Mouse (Mus musculus): Measurements from ENCODE around the gene Hspa1a. TPM values are rescaled to one million over a fixed set of nuclear protein-coding genes. Genes with fewer than 3 reads are reported as not detected.
"Not testable (repeated sequence)": the region's sequence is repeated elsewhere in the genome, so short reads cannot be mapped to it uniquely, and the experiment has no call there.

The Hspa1a gene
- polyA plus RNA-seq, 1 experiment from 2014 or later: 0.94 TPM

DNA sequence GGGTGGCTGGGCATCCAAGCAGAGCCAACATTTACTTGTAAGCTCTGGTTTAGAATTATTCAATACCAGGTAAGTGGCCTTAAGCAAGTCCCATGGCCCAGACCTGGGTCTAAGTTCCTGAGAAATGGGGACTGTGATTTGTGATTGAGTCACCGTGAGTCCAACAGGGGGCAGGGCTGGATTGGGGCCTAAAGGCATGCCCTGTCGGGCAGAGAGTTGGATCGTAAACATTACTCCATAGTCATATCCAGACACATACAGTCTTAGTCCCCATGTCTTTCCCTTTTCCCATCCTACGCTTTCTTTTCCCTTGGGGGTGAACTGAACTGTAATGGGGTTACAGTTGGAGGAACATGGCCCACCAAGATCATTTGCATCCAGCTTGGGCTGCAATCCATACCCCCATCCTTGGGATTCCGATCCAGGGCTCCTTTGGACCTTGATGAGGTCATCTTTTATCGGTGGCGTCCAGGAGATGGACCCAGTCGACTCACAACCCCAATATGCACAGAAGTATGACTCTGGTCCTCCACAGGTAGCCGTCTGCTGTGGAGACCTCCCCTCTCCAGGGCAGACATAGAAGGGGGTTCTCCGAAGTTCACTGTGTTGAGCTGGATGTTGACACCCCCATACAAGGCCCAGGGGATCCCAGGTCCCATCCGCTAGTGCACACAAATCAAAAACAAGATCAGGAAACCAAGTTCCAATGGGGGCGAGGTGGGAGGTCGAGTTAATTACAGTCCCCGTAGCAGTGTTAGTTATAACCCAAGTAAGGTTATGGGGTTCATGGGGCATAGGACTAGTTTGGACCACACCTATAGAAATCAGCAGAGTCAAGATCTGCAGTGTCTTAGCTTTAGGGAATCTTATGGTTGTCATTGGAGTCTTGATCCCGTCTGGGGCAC, 26.8 kb upstream of the Hspa1a start:
- no peak for DNase-seq (ENCODE audit: extremely low spot score, low spot score)
- H3K4me1 ChIP-seq: peaks cover 67% of the 10 kb centered on the region
- WGBS: 96% methylated on average over 15 of the region's 15 CpGs
- H3K27ac ChIP-seq: peak overlapping the region; percentile 94
- 0 out of 2 replicates have a peak, but pooled peaks cover 2% of the 10 kb centered on the region for H3K9me3 ChIP-seq
- no peaks in the 10 kb centered on the region for H3K27me3 ChIP-seq (ENCODE audit: poor library complexity, severe bottlenecking)
- peaks cover 62% of the 10 kb centered on the region for H3K36me3 ChIP-seq (replicated peaks)
- H3K4me3 ChIP-seq: peak overlapping the region; percentile 74

DNA sequence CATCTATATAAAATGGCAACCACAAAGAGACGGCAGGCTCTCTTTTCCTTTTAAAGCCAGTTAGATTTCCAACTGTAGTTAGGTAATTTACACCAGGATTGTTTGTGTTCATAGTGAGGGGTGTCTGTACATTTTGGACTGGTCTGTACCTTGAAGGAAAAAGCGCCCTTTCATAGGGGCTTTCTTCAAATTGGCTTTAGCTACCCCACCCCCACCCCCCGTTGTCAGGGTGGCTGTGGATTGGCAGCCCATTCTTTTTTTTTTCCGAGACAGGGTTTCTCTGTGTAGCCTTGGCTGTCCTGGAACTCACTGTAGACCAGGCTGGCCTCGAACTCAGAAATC, 25.2 kb upstream of the Hspa1a start:
- Histone ChIP-seq H3K4me1 (peaks cover 51% of the 10 kb centered on the region), H3K4me3 (peak overlapping the region; percentile 3; the same call in 1 of the 2 replicates), H3K9me3 (0 out of 2 replicates have a peak, but pooled peaks cover 2% of the 10 kb centered on the region), H3K27ac (no peak overlapping the region), H3K36me3 (replicated peaks) (peaks cover 64% of the 10 kb centered on the region), H3K27me3 (ENCODE audit: poor library complexity, severe bottlenecking) (no peaks in the 10 kb centered on the region)
- no peak for DNase-seq (ENCODE audit: extremely low spot score, low spot score)
- 91% methylated on average over 5 of the region's 5 CpGs for WGBS

- peaks cover 46% of the 10 kb centered on the region for H3K4me1 ChIP-seq
- no peak for DNase-seq (ENCODE audit: extremely low spot score, low spot score)
- H3K9me3 ChIP-seq: 0 out of 2 replicates have a peak, but pooled peaks cover 2% of the 10 kb centered on the region
- peaks cover 69% of the 10 kb centered on the region for H3K36me3 ChIP-seq (replicated peaks)
- WGBS: 94% methylated on average over 13 of the region's 14 CpGs
- H3K27me3 ChIP-seq (ENCODE audit: poor library complexity, severe bottlenecking): no peaks in the 10 kb centered on the region
- no peak overlapping the region for H3K27ac ChIP-seq
- H3K4me3 ChIP-seq: peak overlapping the region; percentile 3; the same call in 1 of the 2 replicates
Measured at GRCm38 (mm10) chr17:34996411-34997141, 24.6 kb upstream of the Hspa1a start.

DNA sequence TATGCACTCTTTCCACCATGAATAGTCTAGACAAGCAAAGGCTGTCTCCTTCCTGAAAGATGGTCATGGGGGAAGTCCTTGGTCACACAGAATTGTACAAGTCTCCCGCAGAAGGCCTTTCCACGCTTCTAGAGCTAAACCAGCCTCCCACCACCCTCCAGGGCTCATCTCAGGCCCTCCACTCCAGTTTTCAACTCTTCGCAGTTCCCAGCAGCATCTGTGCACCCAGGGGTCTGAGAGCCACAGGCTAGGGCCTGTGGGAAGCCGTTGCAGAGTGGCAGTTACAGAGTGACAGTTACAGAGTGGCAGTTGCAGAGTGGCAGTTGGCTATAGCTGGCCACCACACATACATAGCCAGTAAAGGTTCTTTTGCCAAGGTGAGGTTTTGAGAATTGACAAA, 24.0 kb upstream of the Hspa1a start:
- not testable (repeated sequence) for H3K27ac ChIP-seq
- H3K36me3 ChIP-seq (replicated peaks): peaks cover 76% of the 10 kb centered on the region
- 94% methylated on average over 4 of the region's 4 CpGs for WGBS

DNA sequence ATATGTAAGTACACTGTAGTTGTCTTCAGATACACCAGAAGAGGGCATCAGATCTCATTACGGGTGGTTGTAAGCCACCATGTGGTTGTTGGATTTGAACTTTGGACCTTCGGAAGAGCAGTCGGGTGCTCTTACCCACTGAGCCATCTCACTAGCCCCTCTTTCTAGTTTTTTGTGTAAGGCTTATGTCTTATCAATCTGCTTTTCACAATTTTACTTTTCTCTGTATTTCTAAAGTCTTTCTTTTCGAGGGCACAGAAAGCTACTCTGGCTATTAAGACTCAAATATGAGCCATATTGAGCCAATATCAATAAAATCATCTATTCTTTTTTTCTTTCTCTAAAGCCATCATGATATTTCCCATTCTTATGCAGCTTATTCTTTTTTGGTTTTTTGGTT, 23.2 kb upstream of the Hspa1a start:
- H3K27me3 ChIP-seq (ENCODE audit: poor library complexity, severe bottlenecking); H3K27ac ChIP-seq; H3K4me3 ChIP-seq; DNase-seq (ENCODE audit: extremely low spot score, low spot score); H3K9me3 ChIP-seq: not testable (repeated sequence)
- Histone ChIP-seq H3K36me3 (replicated peaks) (peaks cover 83% of the 10 kb centered on the region), H3K4me1 (peaks cover 36% of the 10 kb centered on the region)
- WGBS: 95% methylated on average over 4 of the region's 4 CpGs

More for the DNA sequence above, 24.0 kb upstream of the Hspa1a start:
- H3K4me1 ChIP-seq: peaks cover 41% of the 10 kb centered on the region
- not testable (repeated sequence) for DNase-seq (ENCODE audit: extremely low spot score, low spot score); H3K27me3 ChIP-seq (ENCODE audit: poor library complexity, severe bottlenecking); H3K9me3 ChIP-seq
- peak overlapping the region; percentile 12; the same call in 1 of the 2 replicates for H3K4me3 ChIP-seq

DNA sequence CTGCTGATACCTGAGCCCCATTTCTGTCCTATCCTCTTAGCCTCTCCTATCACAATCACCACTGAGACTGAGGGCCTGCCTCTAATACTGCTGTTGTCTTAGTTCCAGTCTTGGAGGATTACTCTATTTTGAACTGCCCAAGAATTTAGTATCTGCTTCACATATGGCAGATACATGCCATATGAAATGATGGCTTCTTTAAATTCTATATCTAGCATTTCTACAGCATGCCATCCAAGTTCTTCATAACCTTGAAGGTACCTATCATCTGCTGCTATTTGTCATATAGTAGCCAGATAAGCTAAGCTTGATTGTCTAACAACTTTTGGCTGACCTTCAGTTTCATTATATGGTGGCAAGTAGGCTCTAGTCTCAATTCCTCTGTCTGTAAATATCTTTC, 22.8 kb upstream of the Hspa1a start:
- peaks cover 86% of the 10 kb centered on the region for H3K36me3 ChIP-seq (replicated peaks)
- no peak for DNase-seq (ENCODE audit: extremely low spot score, low spot score)
- peaks cover 32% of the 10 kb centered on the region for H3K4me1 ChIP-seq
- H3K27me3 ChIP-seq (ENCODE audit: poor library complexity, severe bottlenecking): no peaks in the 10 kb centered on the region
- H3K27ac ChIP-seq: no peak overlapping the region
- no peak overlapping the region for H3K4me3 ChIP-seq
- H3K9me3 ChIP-seq: 0 out of 2 replicates have a peak, but pooled peaks cover 2% of the 10 kb centered on the region

GRCm38 (mm10) chr17:34984218-34984617, 12.3 kb upstream of the Hspa1a start:
- Histone ChIP-seq H3K27ac (no peak overlapping the region), H3K27me3 (ENCODE audit: poor library complexity, severe bottlenecking) (no peaks in the 10 kb centered on the region), H3K9me3 (no peaks in the 10 kb centered on the region), H3K4me1 (peaks cover 26% of the 10 kb centered on the region), H3K36me3 (replicated peaks) (peaks cover 61% of the 10 kb centered on the region), H3K4me3 (peak overlapping the region; percentile 96; the same call in 1 of the 2 replicates)
- 77% methylated on average over 2 of the region's 2 CpGs for WGBS
- DNase-seq (ENCODE audit: extremely low spot score, low spot score): no peak

- Histone ChIP-seq H3K27me3 (ENCODE audit: poor library complexity, severe bottlenecking) (no peaks in the 10 kb centered on the region), H3K36me3 (replicated peaks) (peaks cover 48% of the 10 kb centered on the region), H3K27ac (peak overlapping the region; percentile 100), H3K4me1 (peaks cover 26% of the 10 kb centered on the region), H3K9me3 (no peaks in the 10 kb centered on the region), H3K4me3 (peak overlapping the region; percentile 96)
- under 1% methylated on average over 15 of the region's 15 CpGs for WGBS
- DNase-seq (ENCODE audit: extremely low spot score, low spot score): no peak
Measured at GRCm38 (mm10) chr17:34982328-34982727, 10.4 kb upstream of the Hspa1a start.

DNA sequence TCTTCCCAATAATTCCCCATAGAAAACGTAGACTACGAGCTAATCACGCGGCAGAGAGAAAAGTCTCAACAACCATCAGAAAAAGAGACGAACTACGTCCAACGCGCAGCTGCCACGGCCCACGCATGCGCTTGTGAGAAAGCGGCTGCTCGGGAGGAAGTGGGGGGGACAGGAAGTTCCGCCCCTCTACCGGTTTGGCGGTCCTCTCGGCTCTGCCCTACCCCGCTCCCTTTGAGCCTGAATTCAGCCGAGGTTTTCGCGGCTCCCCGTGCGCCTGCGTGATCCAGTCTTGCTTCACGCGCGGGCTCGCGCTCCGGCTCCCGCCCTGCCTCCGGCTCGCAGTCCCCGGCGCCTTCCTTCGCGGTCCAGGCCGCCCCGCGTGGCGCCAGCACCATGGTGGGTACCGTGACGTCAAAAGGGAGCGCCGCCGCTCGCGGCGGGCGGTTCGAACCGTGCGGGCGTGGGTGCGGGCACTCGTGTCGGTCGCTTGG, 9.8 kb upstream of the Hspa1a start, which contains the start of gene Lsm2:
Gene Lsm2, plus strand, starts transcription at position 173 of the 491 bp plus-strand sequence.
- Histone ChIP-seq H3K9me3 (no peaks in the 10 kb centered on the region), H3K4me1 (peaks cover 26% of the 10 kb centered on the region), H3K27ac (peak within 1 kb of the TSS; percentile 100), H3K36me3 (replicated peaks) (peaks cover 48% of the 10 kb centered on the region), H3K4me3 (peak within 1 kb of the TSS; percentile 96), H3K27me3 (ENCODE audit: poor library complexity, severe bottlenecking) (no peaks in the 10 kb centered on the region)
- WGBS: under 1% methylated on average over 58 of the region's 58 CpGs
- peak; percentile 90 for DNase-seq (ENCODE audit: extremely low spot score, low spot score)

DNA sequence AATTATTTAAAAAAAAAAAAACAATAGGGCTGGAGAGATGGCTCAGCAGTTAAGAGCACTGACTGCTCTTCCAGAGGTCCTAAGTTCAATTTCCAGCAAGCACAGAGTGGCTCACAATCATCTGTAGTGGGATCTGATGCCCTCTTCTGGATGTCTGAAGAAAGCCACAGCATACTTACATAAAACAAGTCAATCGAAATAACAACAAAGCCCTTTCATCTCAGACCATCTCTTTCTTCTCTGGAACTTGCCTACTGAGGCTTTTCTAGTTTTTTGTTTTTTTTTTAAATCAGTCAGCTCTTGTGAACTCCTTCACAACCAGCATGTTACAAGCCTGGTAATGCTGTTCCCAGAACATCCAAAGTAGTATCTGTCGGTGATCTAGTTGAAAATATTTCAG, 8.7 kb upstream of the Hspa1a start:
- WGBS: 29% methylated on average over 2 of the region's 2 CpGs

GRCm38 (mm10) chr17:34979631-34980030, 7.7 kb upstream of the Hspa1a start:
- no peak for DNase-seq (ENCODE audit: extremely low spot score, low spot score)
- H3K27ac ChIP-seq: no peak overlapping the region
- H3K27me3 ChIP-seq (ENCODE audit: poor library complexity, severe bottlenecking): no peaks in the 10 kb centered on the region
- H3K4me3 ChIP-seq: no peak overlapping the region
- 94% methylated on average over 4 of the region's 4 CpGs for WGBS
- peaks cover 26% of the 10 kb centered on the region for H3K4me1 ChIP-seq
- H3K36me3 ChIP-seq (replicated peaks): peaks cover 27% of the 10 kb centered on the region
- H3K9me3 ChIP-seq: no peaks in the 10 kb centered on the region

More for the DNA sequence above, 8.7 kb upstream of the Hspa1a start:
- peak overlapping the region; percentile 100 for H3K27ac ChIP-seq
- H3K27me3 ChIP-seq (ENCODE audit: poor library complexity, severe bottlenecking): no peaks in the 10 kb centered on the region
- no peak for DNase-seq (ENCODE audit: extremely low spot score, low spot score)
- H3K9me3 ChIP-seq: no peaks in the 10 kb centered on the region
- peaks cover 26% of the 10 kb centered on the region for H3K4me1 ChIP-seq
- H3K4me3 ChIP-seq: peak overlapping the region; percentile 96
- peaks cover 37% of the 10 kb centered on the region for H3K36me3 ChIP-seq (replicated peaks)

DNA sequence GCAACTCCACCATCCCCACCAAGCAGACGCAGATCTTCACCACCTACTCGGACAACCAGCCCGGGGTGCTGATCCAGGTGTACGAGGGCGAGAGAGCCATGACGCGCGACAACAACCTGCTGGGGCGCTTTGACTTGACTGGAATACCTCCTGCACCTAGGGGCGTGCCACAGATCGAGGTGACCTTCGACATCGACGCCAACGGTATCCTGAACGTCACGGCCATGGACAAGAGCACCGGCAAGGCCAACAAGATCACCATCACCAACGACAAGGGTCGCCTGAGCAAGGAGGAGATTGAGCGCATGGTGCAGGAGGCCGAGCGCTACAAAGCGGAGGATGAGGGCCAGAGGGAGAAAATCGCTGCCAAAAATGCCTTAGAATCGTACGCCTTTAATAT, 6.3 kb upstream of the Hspa1a start:
- peaks cover 11% of the 10 kb centered on the region for H3K27me3 ChIP-seq (ENCODE audit: poor library complexity, severe bottlenecking)
- no peak overlapping the region for H3K4me3 ChIP-seq
- H3K9me3 ChIP-seq: no peaks in the 10 kb centered on the region
- DNase-seq (ENCODE audit: extremely low spot score, low spot score): no peak
- H3K27ac ChIP-seq: no peak overlapping the region
- H3K4me1 ChIP-seq: peaks cover 22% of the 10 kb centered on the region
- 91% methylated on average over 27 of the region's 27 CpGs for WGBS
- peaks cover 14% of the 10 kb centered on the region for H3K36me3 ChIP-seq (replicated peaks)
